Mouse (Mus musculus) kidney, postnatal 0 days (tissue): ENCODE results near the gene Slc25a33. TPM values are rescaled to one million over a fixed set of nuclear protein-coding genes. Genes with fewer than 3 reads are reported as not detected.
"Not testable (repeated sequence)": the region's sequence is repeated elsewhere in the genome, so short reads cannot be mapped to it uniquely, and the experiment has no call there.

Source experiments
- ATAC-seq: fragments of 200-750 bp; cut with Nextera tagmentation; replicated peaks from 2 replicates; pipeline ENCODE4 v1.8.0; 2017; ENCODE audit warnings: low read depth, moderate number of reproducible peaks, moderate TSS enrichment, moderate library complexity; ENCODE audit not compliant: low FRiP score
- DNase-seq: peaks from one replicate; pipeline ENCODE4 v3.0.0-alpha.2; 2016; ENCODE audit warnings: low spot score
- H3K27ac ChIP-seq: fragments of 300-500 bp; sonication (generic); 2 replicates; pipeline ENCODE4 v1.5.1; 2014; ENCODE audit warnings: mild to moderate bottlenecking
- H3K27me3 ChIP-seq: fragments of 300-500 bp; sonication (generic); 2 replicates; pipeline ENCODE4 v1.6.1; 2014; ENCODE audit warnings: low read length, mixed read lengths; ENCODE audit not compliant: insufficient read depth
- H3K36me3 ChIP-seq: fragments of 300-500 bp; sonication (generic); 2 replicates; pipeline ENCODE4 v1.6.1; 2014; ENCODE audit warnings: low read length, mixed read lengths; ENCODE audit not compliant: insufficient read depth
- H3K4me1 ChIP-seq: fragments of 300-500 bp; sonication (generic); replicated peaks from 2 replicates; pipeline ENCODE4 v1.6.1; 2014; ENCODE audit warnings: antibody characterized with exemption, low read length, mixed read lengths; ENCODE audit not compliant: insufficient read depth
- H3K4me2 ChIP-seq: fragments of 300-500 bp; sonication (generic); 2 replicates; pipeline ENCODE4 v1.6.1; 2014; ENCODE audit warnings: mild to moderate bottlenecking, low read length, moderate library complexity, mixed read lengths
- H3K4me3 ChIP-seq: fragments of 300-500 bp; sonication (generic); replicated peaks from 2 replicates; pipeline ENCODE4 v1.5.1; 2014; ENCODE audit warnings: low read depth, low read length
- H3K9ac ChIP-seq: fragments of 300-500 bp; sonication (generic); 2 replicates; pipeline ENCODE4 v1.6.1; 2014; ENCODE audit warnings: low read depth, low read length
- H3K9me3 ChIP-seq: fragments of 300-500 bp; sonication (generic); replicated peaks from 2 replicates; pipeline ENCODE4 v1.6.1; 2016; ENCODE audit warnings: low read length, inconsistent platforms, mixed read lengths
- CTCF ChIP-seq: IDR thresholded peaks from 2 replicates; pipeline ENCODE4 v1.5.1; 2016; ENCODE audit warnings: antibody characterized with exemption, low read depth, mild to moderate bottlenecking, moderate library complexity
- WGBS: fragments of 180-500 bp; shearing (Covaris S2); extraction: QIAGEN DNeasy Blood & Tissue Kit; methylation state at CpG from one replicate; pipeline ENCODE4 v1.1.7; 2014; 5-methylcytosine and 5-hydroxymethylcytosine counted together
- polyA plus RNA-seq: library from polyadenylated mRNA; unstranded; fragments of >200 nt; fragmentation: Nextera tagmentation; extraction: Ambion mirVana; gene quantifications from 2 replicates; pipeline ENCODE4 v1.2.1, GENCODE M21; 2015

Gene Slc25a33
- polyA plus RNA-seq, 1 experiment from 2014 or later: 15.1 TPM

DNA sequence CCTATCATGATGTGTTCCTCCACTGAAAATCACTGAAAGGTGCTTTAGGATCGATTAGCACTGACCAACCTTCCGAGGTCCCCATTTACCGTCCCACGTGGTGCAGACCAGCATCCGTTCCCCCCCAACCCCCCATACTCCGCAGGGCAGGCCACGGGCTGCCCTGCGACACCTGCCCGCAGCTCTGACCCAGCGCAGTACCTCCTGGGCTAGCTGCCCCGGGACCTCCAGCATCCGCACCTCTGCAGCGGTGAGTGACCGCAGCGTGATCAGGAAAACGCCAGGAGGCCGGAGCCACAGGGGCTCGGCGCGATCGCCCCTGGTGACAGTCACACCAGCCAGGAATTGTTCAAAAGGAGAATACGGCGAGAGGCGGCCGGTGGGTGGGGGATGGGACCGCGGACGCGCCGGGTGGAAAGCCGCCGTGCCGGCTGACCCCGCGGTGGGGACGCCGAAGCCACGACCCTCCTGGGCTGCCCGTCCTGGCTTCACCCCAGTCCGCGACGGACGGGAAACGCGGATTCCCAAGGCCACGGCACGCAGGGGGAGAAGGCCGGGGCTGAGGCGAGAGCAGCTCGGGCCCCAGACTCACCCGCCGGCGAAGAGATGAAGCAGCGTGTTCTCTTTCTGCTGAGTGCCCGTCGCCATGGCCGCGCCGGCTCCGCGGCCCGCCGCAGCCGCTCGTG lies 526 bp downstream of the Slc25a33 start:
- peak; percentile 27 for DNase-seq
- H3K27me3 ChIP-seq: no peaks in the 10 kb centered on the region
- TF ChIP-seq CTCF: no peak

DNA sequence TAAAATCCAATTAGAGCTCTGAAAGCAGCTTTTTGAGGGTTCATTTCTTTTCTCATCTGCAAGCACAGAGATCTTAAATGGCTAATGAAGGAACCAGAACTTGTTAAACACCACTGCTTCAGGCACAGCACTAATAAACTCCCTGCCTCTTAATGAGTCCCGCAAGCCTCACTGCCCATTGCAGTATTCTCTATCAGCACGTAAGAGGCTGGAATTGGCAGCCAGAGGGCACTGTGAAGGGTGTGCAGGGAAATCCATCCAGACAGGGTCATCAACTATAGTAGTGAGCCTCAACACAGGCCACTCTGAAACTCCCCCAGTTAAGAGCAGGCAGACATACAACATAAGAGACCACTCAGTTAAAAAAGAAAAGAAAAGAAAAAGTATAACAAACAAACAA lies 1.7 kb downstream of the Slc25a33 start:
- Histone ChIP-seq H3K4me2 (0 out of 2 replicates have a peak overlapping the region, but pooled peaks have one; percentile 100), H3K4me1 (peaks cover 19% of the 10 kb centered on the region), H3K9me3 (no peaks in the 10 kb centered on the region), H3K9ac (no peak overlapping the region), H3K4me3 (no peak overlapping the region), H3K36me3 (no peaks in the 10 kb centered on the region), H3K27me3 (no peaks in the 10 kb centered on the region), H3K27ac (no peak overlapping the region)
- WGBS: 36% methylated on average over 2 of the region's 2 CpGs
- peak; percentile 71 for DNase-seq
- ATAC-seq: no peak
- TF ChIP-seq CTCF: peak; percentile 71

More for the DNA sequence above, 526 bp downstream of the Slc25a33 start:
- H3K4me1 ChIP-seq: peaks cover 19% of the 10 kb centered on the region
- ATAC-seq: peak; percentile 15
- peak overlapping the region; percentile 100 for H3K4me2 ChIP-seq
- H3K27ac ChIP-seq: peak overlapping the region; percentile 85
- peak overlapping the region; percentile 53 for H3K4me3 ChIP-seq
- H3K9me3 ChIP-seq: no peaks in the 10 kb centered on the region
- peak overlapping the region; percentile 82 for H3K9ac ChIP-seq
- WGBS: under 1% methylated on average over 52 of the region's 65 CpGs
- H3K36me3 ChIP-seq: no peaks in the 10 kb centered on the region

DNA sequence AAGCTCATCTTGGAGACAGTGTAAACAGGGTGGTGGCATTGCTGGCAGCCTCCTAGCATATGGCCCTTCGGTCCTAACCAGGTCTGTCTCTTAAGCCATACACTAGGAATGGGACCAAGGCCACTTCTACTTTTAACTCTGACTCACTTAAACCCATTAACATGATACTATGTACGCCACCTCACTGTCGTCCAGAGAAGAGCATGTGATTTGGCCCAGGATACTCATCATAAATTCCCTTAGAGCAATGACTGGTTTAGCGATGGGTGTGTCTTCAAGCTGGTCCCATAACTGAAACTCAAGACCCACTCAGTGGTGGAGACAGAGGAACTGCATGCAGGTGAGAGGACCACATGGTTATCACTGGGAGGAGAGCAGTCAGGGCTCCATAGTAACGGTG lies 8.9 kb downstream of the Slc25a33 start:
- no peak overlapping the region for H3K4me3 ChIP-seq
- no peaks in the 10 kb centered on the region for H3K4me1 ChIP-seq
- DNase-seq: no peak
- H3K9ac ChIP-seq: no peak overlapping the region
- H3K9me3 ChIP-seq: no peaks in the 10 kb centered on the region
- H3K4me2 ChIP-seq: no peak overlapping the region
- no peaks in the 10 kb centered on the region for H3K27me3 ChIP-seq
- 89% methylated on average over 5 of the region's 5 CpGs for WGBS
- H3K36me3 ChIP-seq: no peaks in the 10 kb centered on the region
- H3K27ac ChIP-seq: no peak overlapping the region
- no peak for ATAC-seq
- TF ChIP-seq CTCF: no peak

DNA sequence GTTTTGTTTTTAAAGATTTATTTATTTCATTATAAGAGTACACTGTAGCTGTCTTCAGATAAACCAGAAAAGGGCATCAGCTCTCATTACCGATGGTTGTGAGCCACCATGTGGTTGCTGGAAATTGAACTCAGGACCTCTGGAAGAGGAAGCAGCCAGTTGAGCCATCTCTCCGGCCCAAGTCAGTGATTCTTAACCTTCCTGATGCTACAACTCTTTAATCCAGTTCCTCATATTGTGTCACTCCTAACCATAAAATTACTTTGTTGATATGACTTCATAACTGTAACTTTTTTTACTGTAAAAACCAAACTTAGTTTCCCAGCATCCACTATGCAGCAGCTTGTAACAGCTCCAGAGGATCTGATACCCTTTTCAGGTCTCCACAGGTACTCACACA lies 10.7 kb downstream of the Slc25a33 start:
- no peak overlapping the region for H3K4me3 ChIP-seq
- no peak overlapping the region for H3K4me2 ChIP-seq
- H3K27me3 ChIP-seq: no peaks in the 10 kb centered on the region
- no peak overlapping the region for H3K9ac ChIP-seq
- ATAC-seq (no peak), DNase-seq (no peak)
- H3K9me3 ChIP-seq: no peaks in the 10 kb centered on the region
- no peaks in the 10 kb centered on the region for H3K4me1 ChIP-seq
- no peaks in the 10 kb centered on the region for H3K36me3 ChIP-seq
- H3K27ac ChIP-seq: no peak overlapping the region
- WGBS: 74% methylated on average over 2 of the region's 2 CpGs
- no peak for TF ChIP-seq CTCF

DNA sequence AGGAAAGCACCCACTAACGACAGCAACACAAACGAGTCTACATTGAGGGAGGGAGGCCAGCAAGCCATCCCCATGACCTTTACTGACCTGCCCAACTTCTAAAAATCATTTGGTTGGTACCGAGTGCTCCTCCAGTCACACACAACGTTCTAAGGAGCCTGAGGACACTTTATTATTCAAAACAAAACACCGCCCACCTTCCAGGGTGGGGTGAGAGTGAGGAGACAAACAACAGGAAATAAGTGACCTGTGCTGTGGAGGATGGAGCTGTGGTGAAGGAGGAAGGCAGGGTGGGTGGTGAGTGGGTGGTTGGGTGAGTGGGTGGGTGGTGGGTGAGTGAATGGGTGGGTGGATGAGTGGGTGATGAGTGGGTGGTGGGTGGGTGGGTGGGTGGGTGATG lies 14.6 kb downstream of the Slc25a33 start:
- Histone ChIP-seq H3K9me3 (no peaks in the 10 kb centered on the region), H3K4me1 (no peaks in the 10 kb centered on the region), H3K4me3 (no peak overlapping the region), H3K27ac (no peak overlapping the region), H3K36me3 (0 out of 2 replicates have a peak, but pooled peaks cover 3% of the 10 kb centered on the region), H3K9ac (no peak overlapping the region), H3K27me3 (no peaks in the 10 kb centered on the region), H3K4me2 (no peak overlapping the region)
- 45% methylated on average over 5 of the region's 5 CpGs for WGBS
- TF ChIP-seq CTCF: no peak
- no peak for DNase-seq
- no peak for ATAC-seq

DNA sequence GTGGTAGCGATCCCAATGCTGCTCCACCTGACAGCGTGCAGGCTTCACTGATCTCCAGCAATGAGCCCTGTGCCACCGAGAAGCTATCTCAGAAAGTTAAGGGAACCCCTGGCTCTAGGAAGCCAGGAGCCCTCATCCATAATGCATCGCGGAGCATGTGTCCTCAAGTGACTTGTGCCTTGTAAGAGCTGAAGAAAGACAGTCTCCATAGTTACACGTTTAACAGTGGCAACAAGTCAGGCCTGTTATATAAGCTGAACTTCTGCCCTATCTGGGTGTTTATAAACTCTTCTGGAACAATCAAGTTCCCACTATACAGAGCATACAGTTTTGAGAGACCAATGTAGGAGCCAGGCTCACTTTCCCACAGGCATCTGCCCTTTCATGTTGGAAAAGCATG lies 15.7 kb downstream of the Slc25a33 start:
- H3K36me3 ChIP-seq: 0 out of 2 replicates have a peak, but pooled peaks cover 3% of the 10 kb centered on the region
- no peaks in the 10 kb centered on the region for H3K4me1 ChIP-seq
- ATAC-seq (no peak), DNase-seq (no peak)
- TF ChIP-seq CTCF: no peak
- H3K4me3 ChIP-seq: no peak overlapping the region
- no peak overlapping the region for H3K4me2 ChIP-seq
- H3K27me3 ChIP-seq: no peaks in the 10 kb centered on the region
- H3K27ac ChIP-seq: no peak overlapping the region
- no peaks in the 10 kb centered on the region for H3K9me3 ChIP-seq
- no peak overlapping the region for H3K9ac ChIP-seq
- WGBS: 74% methylated on average over 6 of the region's 6 CpGs

DNA sequence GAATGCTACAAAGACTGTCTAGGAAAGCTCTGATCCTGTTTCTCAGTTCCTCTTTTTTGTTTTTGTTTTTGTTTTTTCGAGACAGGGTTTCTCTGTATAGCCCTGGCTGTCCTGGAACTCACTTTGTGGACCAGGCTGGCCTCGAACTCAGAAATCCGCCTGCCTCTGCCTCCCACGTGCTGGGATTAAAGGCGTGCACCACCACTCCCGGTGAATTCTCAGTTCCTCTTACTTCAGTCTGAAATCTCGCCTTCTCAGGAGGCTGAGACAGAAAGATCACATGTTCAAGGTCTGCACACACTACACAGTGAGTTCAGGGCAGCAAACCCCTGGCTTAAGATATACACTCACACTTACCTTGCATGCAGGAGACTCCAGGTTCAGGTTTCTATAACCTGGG lies 17.5 kb downstream of the Slc25a33 start:
- not testable (repeated sequence) for H3K27me3 ChIP-seq, H3K4me3 ChIP-seq, H3K4me1 ChIP-seq, H3K27ac ChIP-seq, H3K9me3 ChIP-seq, H3K36me3 ChIP-seq, ATAC-seq, H3K9ac ChIP-seq, DNase-seq, H3K4me2 ChIP-seq
- WGBS: 87% methylated on average over 7 of the region's 7 CpGs
